Mouse (Mus musculus) lung, embryonic 16.5 days (tissue): ENCODE results near the gene Rnf10. TPM values are rescaled to one million over a fixed set of nuclear protein-coding genes. Genes with fewer than 3 reads are reported as not detected.

ENCODE experiments used
- ATAC-seq: fragments of 200-750 bp; cut with Nextera tagmentation; 2 replicates; pipeline ENCODE4 v1.8.0; 2017; ENCODE audit warnings: low read depth, mild to moderate bottlenecking, moderate library complexity
- H3K27ac ChIP-seq: fragments of 300-500 bp; sonication (generic); 2 replicates; pipeline ENCODE4 v1.5.1; 2014; ENCODE audit warnings: mild to moderate bottlenecking, control low read depth, low read length
- H3K27me3 ChIP-seq: fragments of 300-500 bp; sonication (generic); 2 replicates; pipeline ENCODE4 v1.6.1; 2014; ENCODE audit warnings: low read depth, low read length, mixed read lengths; ENCODE audit not compliant: control insufficient read depth, insufficient read depth
- H3K36me3 ChIP-seq: fragments of 300-500 bp; sonication (generic); 2 replicates; pipeline ENCODE4 v1.6.1; 2014; ENCODE audit warnings: low read length; ENCODE audit not compliant: control insufficient read depth, insufficient read depth
- H3K4me1 ChIP-seq: fragments of 300-500 bp; sonication (generic); replicated peaks from 2 replicates; pipeline ENCODE4 v1.6.1; 2014; ENCODE audit warnings: low read length, mixed read lengths; ENCODE audit not compliant: control insufficient read depth, insufficient read depth
- H3K4me2 ChIP-seq: fragments of 300-500 bp; sonication (generic); 2 replicates; pipeline ENCODE4 v1.6.1; 2014; ENCODE audit warnings: low read depth, low read length, control low read depth
- H3K4me3 ChIP-seq: fragments of 300-500 bp; sonication (generic); 2 replicates; pipeline ENCODE4 v1.5.1; 2014; ENCODE audit warnings: mild to moderate bottlenecking, low read length, control low read depth
- H3K9ac ChIP-seq: fragments of 300-500 bp; sonication (generic); 2 replicates; pipeline ENCODE4 v1.6.1; 2014; ENCODE audit warnings: low read length, control low read depth
- H3K9me3 ChIP-seq: fragments of 300-500 bp; sonication (generic); 2 replicates; pipeline ENCODE4 v1.6.1; 2016; ENCODE audit warnings: low read length; ENCODE audit not compliant: control insufficient read depth
- WGBS: fragments of 180-500 bp; shearing (Covaris S2); extraction: QIAGEN DNeasy Blood & Tissue Kit; methylation state at CpG from one replicate; pipeline ENCODE4 v1.1.7; 2014; 5-methylcytosine and 5-hydroxymethylcytosine counted together
- polyA plus RNA-seq: library from polyadenylated mRNA; unstranded; fragments of >200 nt; fragmentation: Nextera tagmentation; extraction: Ambion mirVana; gene quantifications from 2 replicates; pipeline ENCODE4 v1.2.1, GENCODE M21; 2015

The Rnf10 gene
- polyA plus RNA-seq, 1 experiment from 2014 or later: 115 TPM

DNA sequence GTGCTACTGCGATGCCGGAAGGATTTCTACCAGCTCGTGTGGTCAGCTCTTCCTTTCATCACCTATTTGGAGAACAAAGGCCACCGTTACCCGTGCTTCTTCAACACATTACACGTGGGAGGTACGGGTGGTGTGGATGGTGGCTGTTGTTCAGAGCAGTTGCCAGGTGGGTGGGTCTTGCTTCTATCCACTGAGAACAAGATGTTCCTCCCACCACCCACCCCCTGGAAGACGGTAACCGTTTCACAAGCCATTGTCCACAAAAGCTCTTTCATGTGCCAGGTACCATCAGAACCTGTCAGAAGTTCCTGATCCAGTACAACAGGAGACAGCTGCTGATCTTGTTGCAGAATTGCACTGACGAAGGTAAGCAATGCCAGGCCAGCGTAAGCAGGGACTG, 32.5 kb downstream of the Rnf10 start:
- ATAC-seq: no peak
- Histone ChIP-seq H3K4me2 (no peak overlapping the region), H3K4me1 (peaks cover 8% of the 10 kb centered on the region), H3K36me3 (peaks cover 47% of the 10 kb centered on the region), H3K4me3 (no peak overlapping the region), H3K27me3 (no peaks in the 10 kb centered on the region; the same call in 1 of the 2 replicates), H3K9me3 (no peaks in the 10 kb centered on the region), H3K9ac (no peak overlapping the region), H3K27ac (no peak overlapping the region)
- 81% methylated on average over 11 of the region's 11 CpGs for WGBS

DNA sequence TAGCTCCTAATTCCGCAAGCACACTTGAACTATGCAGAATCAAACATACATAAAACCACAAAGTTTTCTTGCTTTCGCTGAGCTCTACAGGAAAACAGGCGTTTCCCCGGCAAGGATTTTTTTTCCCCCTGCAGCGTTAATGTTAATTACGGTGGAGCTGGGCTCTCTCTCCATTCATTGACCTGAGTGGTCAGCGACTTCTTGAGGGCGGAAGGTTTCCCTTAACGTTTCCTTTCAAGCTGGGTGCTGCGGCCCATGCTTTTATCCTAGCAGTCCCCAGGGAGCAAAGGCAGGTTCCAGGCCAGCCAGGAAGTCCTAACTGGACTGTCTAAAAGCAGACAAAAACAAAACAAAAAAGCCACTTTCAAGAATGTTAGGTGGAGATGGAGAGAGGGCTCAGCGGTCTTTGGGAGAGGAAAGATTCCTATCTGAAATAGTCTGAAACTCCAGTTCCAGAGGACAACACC, 33.9 kb downstream of the Rnf10 start:
- ATAC-seq: no peak
- 7% methylated on average over 11 of the region's 11 CpGs for WGBS
- H3K4me2 ChIP-seq: peak overlapping the region; percentile 91

DNA sequence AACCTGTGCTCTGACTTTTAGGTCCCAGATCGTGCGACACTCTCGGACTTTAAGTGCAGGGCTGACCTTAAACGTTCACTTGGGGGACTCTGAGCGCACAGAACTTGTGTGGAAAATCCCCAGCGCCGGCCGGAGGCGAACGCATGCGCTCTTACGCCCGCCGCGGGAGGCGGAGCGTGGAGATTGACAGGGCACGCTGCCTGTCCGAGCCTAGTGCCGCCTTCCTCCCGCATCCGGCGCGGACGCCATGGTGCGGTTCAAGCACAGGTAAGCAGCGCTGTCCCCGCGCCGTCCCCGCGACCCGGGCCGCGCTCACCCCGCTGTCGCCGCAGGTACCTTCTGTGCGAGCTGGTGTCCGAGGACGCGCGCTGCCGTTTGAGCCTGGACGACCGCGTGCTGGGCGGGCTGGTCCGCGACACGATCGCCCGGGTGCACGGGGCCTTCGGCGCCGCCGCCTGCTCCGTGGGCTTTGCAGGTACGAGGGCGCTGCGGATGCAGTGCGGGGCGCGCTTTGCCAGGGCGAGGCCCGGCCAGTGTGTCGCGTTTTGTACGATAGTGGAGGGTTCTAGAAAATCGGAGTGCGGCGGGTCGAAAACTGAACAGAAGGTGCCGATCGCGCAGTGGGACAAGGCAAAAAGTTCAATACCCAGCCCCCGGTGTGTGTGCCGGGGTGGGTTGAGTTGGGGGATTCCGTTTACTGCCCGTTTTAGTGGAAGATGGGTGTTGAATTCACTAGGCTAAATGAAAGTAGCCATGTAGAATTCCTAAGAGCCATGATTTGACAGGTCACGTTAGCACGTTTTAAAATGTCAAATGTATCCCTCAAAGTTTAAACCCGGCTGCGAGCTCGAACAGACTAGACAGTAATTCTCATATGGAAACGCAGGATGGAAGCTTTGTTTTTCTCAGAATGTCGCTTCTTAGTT, 34.6 kb downstream of the Rnf10 start:
- Histone ChIP-seq H3K27me3 (peaks cover 4% of the 10 kb centered on the region; the same call in 1 of the 2 replicates), H3K9ac (peak overlapping the region; percentile 85), H3K4me3 (peak overlapping the region; percentile 92), H3K36me3 (peaks cover 27% of the 10 kb centered on the region), H3K4me2 (peak overlapping the region; percentile 91), H3K9me3 (no peaks in the 10 kb centered on the region), H3K4me1 (peaks cover 11% of the 10 kb centered on the region), H3K27ac (peak overlapping the region; percentile 58)
- ATAC-seq: peak; percentile 90
- 0% methylated on average over 85 of the region's 88 CpGs for WGBS

More for the DNA sequence above, 33.9 kb downstream of the Rnf10 start:
- Histone ChIP-seq H3K4me1 (peaks cover 11% of the 10 kb centered on the region), H3K27me3 (peaks cover 4% of the 10 kb centered on the region; the same call in 1 of the 2 replicates), H3K9me3 (no peaks in the 10 kb centered on the region), H3K36me3 (peaks cover 34% of the 10 kb centered on the region), H3K4me3 (peak overlapping the region; percentile 92), H3K9ac (0 out of 2 replicates have a peak overlapping the region, but pooled peaks have one; percentile 12), H3K27ac (no peak overlapping the region)

DNA sequence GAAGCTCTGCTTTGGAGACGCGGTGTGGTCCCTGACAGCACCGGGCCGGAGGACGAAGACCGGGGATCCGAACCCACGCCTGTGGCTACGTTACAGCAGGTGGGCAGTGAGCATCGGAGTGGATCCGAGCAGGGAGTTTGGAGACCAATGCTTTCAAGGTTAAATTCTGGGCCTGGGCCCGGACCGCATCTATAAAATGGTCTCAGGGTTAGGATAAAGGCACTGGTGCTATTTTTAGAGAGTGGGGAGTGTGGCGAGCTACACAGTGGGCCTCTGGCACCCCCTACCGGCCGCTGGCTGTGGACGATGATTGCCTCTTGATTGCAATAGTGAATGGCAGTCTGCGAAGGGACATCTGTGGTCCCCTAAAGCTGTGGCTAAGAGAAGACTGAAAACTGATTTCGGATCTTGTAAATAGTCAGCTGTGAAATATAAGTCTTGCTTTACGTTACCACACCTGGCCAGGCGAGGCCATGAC, 36.9 kb downstream of the Rnf10 start, which contains the start of gene Pop5:
Pop5 (plus strand) TSS at position 51 of the 478 bp plus-strand sequence.
- peak; percentile 79 for ATAC-seq
- WGBS: 1% methylated on average over 21 of the region's 21 CpGs
- H3K9me3 ChIP-seq: no peaks in the 10 kb centered on the region
- peaks cover 11% of the 10 kb centered on the region for H3K4me1 ChIP-seq
- peak within 1 kb of the TSS; percentile 95 for H3K4me2 ChIP-seq
- peaks cover 4% of the 10 kb centered on the region; the same call in 1 of the 2 replicates for H3K27me3 ChIP-seq
- no peak within 1 kb of the TSS for H3K27ac ChIP-seq
- peak within 1 kb of the TSS; percentile 66 for H3K4me3 ChIP-seq
- peaks cover 5% of the 10 kb centered on the region for H3K36me3 ChIP-seq
- H3K9ac ChIP-seq: peak within 1 kb of the TSS; percentile 78

DNA sequence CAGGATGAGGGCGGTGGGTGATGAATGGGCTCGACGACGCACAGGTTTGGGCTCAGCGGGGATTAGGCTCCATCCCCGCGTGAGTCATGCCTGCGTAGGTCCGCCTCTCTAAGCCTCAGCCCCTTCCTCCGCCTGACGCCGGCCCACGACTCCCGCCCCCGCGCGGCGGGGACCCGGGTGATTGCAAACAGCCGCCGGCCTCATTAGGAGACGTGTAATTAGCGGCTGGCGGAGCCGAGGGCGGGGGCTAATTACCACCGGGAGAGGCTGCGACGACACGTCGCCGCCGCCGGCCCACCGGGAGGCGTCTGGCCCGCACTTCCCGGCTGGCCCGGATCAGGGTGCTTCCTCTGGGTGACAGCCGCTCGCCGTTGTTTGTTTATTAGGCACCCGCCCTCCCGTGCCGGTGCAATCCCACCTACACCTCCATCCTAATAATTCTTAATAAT, 37.4 kb downstream of the Rnf10 start:
- 0% methylated on average over 42 of the region's 45 CpGs for WGBS
- no peak overlapping the region for H3K27ac ChIP-seq

DNA sequence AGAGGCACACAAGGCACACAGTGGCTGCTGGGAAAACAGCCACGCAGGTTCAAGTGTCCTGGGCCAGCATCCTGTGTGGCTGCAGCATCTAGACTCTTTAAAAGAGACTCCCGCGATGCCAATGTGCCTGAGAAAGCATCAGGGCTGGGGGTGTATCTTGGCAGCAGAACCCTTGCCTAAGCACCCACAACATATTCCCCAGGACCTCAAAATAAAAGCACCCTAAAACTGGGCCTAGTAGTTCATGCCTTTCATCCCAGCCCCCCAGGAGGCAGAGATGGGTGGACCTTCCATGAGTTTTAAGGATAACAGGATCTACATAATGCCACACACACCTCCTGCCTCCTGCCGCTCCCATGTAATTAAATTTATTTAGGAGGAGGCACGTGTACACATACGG, 38.2 kb downstream of the Rnf10 start:
- Histone ChIP-seq H3K27ac (no peak overlapping the region), H3K27me3 (peaks cover 4% of the 10 kb centered on the region; the same call in 1 of the 2 replicates), H3K4me1 (peaks cover 11% of the 10 kb centered on the region), H3K4me3 (no peak overlapping the region), H3K4me2 (no peak overlapping the region), H3K9me3 (no peaks in the 10 kb centered on the region), H3K9ac (no peak overlapping the region), H3K36me3 (no peaks in the 10 kb centered on the region)
- ATAC-seq: no peak
- 66% methylated on average over 6 of the region's 6 CpGs for WGBS

More for the DNA sequence above, 37.4 kb downstream of the Rnf10 start:
- Histone ChIP-seq H3K36me3 (peaks cover under 1% of the 10 kb centered on the region), H3K4me2 (peak overlapping the region; percentile 95), H3K4me1 (peaks cover 11% of the 10 kb centered on the region), H3K4me3 (peak overlapping the region; percentile 66), H3K9me3 (no peaks in the 10 kb centered on the region), H3K9ac (peak overlapping the region; percentile 78), H3K27me3 (peaks cover 4% of the 10 kb centered on the region; the same call in 1 of the 2 replicates)
- peak; percentile 53 for ATAC-seq

DNA sequence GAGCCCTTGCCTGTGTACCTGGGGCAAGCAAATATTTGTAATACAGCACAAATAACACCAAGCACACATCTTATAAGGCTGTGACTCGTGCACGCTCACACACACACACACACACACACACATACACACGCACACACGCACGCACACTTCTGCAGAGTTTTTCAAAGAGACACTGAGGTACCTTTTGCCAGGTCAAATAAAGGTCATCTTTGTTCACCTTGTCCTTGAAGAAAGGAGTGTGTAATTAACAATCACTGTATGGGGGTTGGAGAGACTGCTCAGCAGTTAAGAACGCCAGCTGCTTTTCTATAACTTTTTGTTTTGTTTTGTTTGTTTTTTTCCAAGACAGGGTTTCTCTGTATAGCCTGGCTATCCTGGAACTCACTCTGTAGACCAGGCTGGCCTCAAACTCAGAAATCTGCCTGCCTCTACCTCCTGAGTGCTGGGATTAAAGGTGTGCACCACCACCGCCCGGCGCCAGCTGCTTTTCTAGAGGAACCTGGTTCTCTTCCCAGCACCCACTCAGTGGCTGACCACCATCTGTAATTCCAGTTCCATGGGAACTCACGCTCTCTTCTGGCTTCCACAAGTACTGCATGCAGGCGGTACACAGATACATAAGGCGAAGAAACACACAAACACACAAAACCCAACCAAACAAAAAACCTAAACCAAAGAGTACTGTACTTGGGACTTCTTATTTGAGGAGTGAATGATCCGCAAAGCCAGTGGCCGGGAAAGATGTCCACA, 39.5 kb downstream of the Rnf10 start:
- 78% methylated on average over 14 of the region's 14 CpGs for WGBS
- Histone ChIP-seq H3K4me3 (no peak overlapping the region), H3K36me3 (no peaks in the 10 kb centered on the region), H3K9me3 (no peaks in the 10 kb centered on the region), H3K9ac (no peak overlapping the region), H3K27ac (no peak overlapping the region), H3K4me2 (no peak overlapping the region), H3K4me1 (peaks cover 6% of the 10 kb centered on the region), H3K27me3 (peaks cover 4% of the 10 kb centered on the region; the same call in 1 of the 2 replicates)
- no peak for ATAC-seq

DNA sequence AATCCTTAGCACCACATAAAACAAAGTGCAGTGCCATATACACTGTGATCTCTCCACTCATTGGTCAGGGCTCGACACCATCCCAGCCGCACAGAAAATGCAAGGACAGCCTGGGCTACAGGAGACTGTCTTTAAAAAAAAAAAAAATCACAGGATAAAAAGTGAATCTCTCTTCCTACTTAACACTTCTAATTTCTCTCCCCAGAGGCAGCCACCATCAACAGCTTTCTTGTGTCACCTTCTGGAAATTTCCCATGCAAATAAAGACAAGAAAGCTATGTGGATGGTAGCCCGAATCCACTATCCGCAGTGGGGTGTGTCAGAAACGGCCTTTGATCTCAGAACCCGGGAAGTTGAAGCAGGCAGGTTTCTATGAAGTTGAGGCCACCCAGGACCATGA, 40.2 kb downstream of the Rnf10 start:
- Histone ChIP-seq H3K4me2 (no peak overlapping the region), H3K4me3 (no peak overlapping the region), H3K9ac (no peak overlapping the region), H3K4me1 (peaks cover 6% of the 10 kb centered on the region), H3K36me3 (no peaks in the 10 kb centered on the region), H3K27ac (no peak overlapping the region), H3K27me3 (peaks cover 4% of the 10 kb centered on the region; the same call in 1 of the 2 replicates), H3K9me3 (no peaks in the 10 kb centered on the region)
- WGBS: 53% methylated on average over 6 of the region's 6 CpGs
- ATAC-seq: no peak
